Mouse (Mus musculus) testis, adult 2 months (tissue): ENCODE results near the gene Cx3cr1. TPM values are rescaled to one million over a fixed set of nuclear protein-coding genes. Genes with fewer than 3 reads are reported as not detected.

Source experiments
- H3K27ac ChIP-seq: fragments of 200-500 bp; 2 replicates; pipeline ENCODE4 v1.5.1; 2012; ENCODE audit warnings: low read depth, low read length; ENCODE audit not compliant: control insufficient read depth, insufficient read depth
- H3K27me3 ChIP-seq: fragments of 200-500 bp; 2 replicates; pipeline ENCODE4 v1.6.1; 2012; ENCODE audit warnings: mild to moderate bottlenecking, low read length, moderate library complexity; ENCODE audit not compliant: control insufficient read depth, insufficient read depth
- H3K36me3 ChIP-seq: fragments of 200-500 bp; 2 replicates; pipeline ENCODE4 v1.6.1; 2012; ENCODE audit warnings: mild to moderate bottlenecking, low read length; ENCODE audit not compliant: control insufficient read depth, insufficient read depth
- H3K4me1 ChIP-seq: fragments of 200-500 bp; 2 replicates; pipeline ENCODE4 v1.6.1; 2012; ENCODE audit warnings: low read length; ENCODE audit not compliant: control insufficient read depth, insufficient read depth
- H3K4me3 ChIP-seq: fragments of 200-500 bp; 2 replicates; pipeline ENCODE4 v1.5.1; 2012; ENCODE audit warnings: low read depth, mild to moderate bottlenecking, low read length, moderate library complexity, mixed read lengths; ENCODE audit not compliant: control insufficient read depth
- CTCF ChIP-seq: fragments of 200-500 bp; IDR thresholded peaks from 2 replicates; pipeline ENCODE4 v1.5.1; 2012; ENCODE audit warnings: low read depth, mild to moderate bottlenecking, inconsistent platforms, low read length, moderate library complexity; ENCODE audit not compliant: control insufficient read depth, insufficient read depth, insufficient replicate concordance
- POLR2A ChIP-seq: fragments of 200-500 bp; IDR thresholded peaks from 2 replicates; pipeline ENCODE4 v1.6.1; 2012; ENCODE audit warnings: low read depth, mild to moderate bottlenecking, inconsistent platforms, low read length, moderate library complexity; ENCODE audit not compliant: control insufficient read depth
- polyA plus RNA-seq: library from polyadenylated mRNA; depleted of rRNA; stranded (reverse); fragments of >200 nt; gene quantifications from 2 replicates; pipeline ENCODE4 v1.2.3, GENCODE M21; 2012

Cx3cr1 gene
- polyA plus RNA-seq, 1 experiment = 2.7 TPM

DNA sequence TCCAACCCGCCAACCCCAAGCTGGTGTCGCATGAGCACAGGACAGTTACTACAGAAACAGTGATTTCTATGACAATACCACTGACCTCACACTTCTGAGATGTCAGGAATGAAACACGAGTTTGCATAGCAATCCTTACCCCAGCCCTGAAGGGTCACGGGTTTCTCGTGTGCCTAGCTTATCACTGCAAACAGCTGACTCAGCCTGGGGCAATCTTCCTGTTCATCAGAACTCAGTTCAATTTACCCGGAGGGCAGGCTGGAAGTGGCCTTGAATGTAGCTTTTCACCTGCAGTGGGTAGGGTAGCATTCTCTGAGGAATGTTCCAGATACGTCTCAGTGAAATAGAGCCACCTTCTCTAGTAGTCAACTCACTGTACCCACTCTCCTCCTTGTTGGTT lies 75.5 kb downstream of the Cx3cr1 start:
- Histone ChIP-seq H3K36me3 (no peaks in the 10 kb centered on the region), H3K27ac (no peak overlapping the region), H3K4me1 (no peaks in the 10 kb centered on the region), H3K4me3 (no peak overlapping the region), H3K27me3 (no peaks in the 10 kb centered on the region)
- TF ChIP-seq CTCF (no peak), POLR2A (no peak)

DNA sequence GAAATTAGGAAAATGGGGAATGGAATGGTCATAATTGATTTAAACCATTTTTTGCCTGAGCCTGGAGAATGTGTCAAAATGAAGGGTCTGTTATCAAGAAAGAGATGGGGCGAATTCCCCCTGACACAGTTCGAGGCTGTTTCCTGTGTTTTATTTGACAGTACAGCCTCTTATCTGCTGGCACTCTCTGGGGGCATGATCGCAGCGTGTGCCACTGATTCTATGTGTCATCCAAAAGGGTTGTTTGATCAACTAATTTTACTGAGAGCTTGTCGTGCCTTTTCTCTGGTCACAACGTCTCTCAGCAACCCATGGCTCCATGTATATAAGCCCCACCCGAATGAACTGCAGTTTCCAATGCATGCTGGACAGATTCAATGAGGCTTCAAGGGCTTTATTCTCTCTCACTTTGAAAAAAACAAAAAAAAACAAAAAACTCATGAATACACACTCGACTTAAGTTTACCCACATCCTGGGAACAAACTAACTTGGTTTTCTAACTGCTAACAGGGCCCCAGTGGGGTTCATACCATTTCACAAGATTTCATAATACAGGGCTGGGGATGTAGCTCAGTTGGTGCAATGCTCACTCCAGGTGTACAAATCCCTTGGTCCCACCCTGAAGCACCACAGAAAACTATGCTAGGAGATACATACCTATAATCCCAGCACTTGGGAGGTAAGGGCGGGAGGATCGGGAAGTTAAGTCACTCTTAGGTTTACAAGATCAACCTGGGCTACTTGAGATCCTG lies 76.4 kb downstream of the Cx3cr1 start:
- Histone ChIP-seq H3K27ac (no peak overlapping the region), H3K4me3 (no peak overlapping the region), H3K36me3 (no peaks in the 10 kb centered on the region), H3K4me1 (no peaks in the 10 kb centered on the region), H3K27me3 (no peaks in the 10 kb centered on the region)
- TF ChIP-seq POLR2A (no peak), CTCF (no peak)

DNA sequence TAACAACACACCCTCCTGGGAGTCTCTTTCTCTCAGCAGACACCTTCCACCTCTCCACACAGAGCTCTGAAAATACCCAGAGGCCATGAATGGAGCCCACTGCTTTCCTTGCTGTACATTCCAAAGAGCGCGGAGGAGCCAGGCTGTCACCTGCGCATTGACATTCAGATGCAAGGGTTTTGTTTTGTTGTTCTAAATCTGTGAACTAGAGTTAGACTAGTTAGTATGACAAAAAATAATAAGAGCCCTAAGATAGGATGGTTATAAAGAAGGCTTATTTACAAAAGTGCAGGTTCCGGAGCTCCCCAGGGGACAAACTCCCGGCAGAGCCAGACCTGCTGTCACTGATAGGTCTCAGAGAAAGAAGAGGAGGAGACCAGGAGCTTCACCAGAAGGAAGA lies 78.4 kb downstream of the Cx3cr1 start:
- no peaks in the 10 kb centered on the region for H3K27me3 ChIP-seq
- no peaks in the 10 kb centered on the region for H3K4me1 ChIP-seq
- H3K4me3 ChIP-seq = no peak overlapping the region
- no peaks in the 10 kb centered on the region for H3K36me3 ChIP-seq
- H3K27ac ChIP-seq = no peak overlapping the region
- TF ChIP-seq CTCF = no peak
- TF ChIP-seq POLR2A = no peak

DNA sequence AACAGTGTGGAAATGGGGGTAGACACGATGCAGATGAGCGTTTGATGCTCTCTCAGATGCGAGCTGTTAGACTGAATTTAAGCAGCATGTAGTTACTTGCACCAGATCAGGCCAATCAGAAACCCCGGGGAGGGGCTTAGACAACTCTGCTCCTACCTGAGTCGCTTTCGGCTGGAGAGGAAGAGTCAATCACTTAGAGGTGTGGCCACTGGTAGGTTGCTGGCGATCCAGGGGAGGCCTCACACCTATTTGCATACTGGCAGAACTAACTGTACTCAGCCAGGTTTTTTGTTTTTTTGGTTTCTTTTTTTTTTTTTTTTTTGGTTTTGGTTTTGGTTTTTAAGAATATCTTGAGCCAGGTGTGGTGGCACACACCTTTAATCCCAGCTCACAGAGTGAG lies 81.4 kb downstream of the Cx3cr1 start:
- TF ChIP-seq CTCF (no peak), POLR2A (no peak)
- Histone ChIP-seq H3K4me3 (no peak overlapping the region), H3K27ac (no peak overlapping the region)

GRCm38 (mm10) chr9:119985881-119986574 lies 83.7 kb downstream of the Cx3cr1 start:
- no peak overlapping the region; the same call in 1 of the 2 replicates for H3K4me3 ChIP-seq
- TF ChIP-seq POLR2A (no peak), CTCF (no peak)
- H3K4me1 ChIP-seq = peaks cover 29% of the 10 kb centered on the region
- no peak overlapping the region for H3K27ac ChIP-seq
- peaks cover 2% of the 10 kb centered on the region; the same call in 1 of the 2 replicates for H3K27me3 ChIP-seq
- H3K36me3 ChIP-seq = no peaks in the 10 kb centered on the region

More for the DNA sequence above, 81.4 kb downstream of the Cx3cr1 start:
- Histone ChIP-seq H3K36me3 (no peaks in the 10 kb centered on the region), H3K4me1 (peaks cover 10% of the 10 kb centered on the region), H3K27me3 (no peaks in the 10 kb centered on the region)

DNA sequence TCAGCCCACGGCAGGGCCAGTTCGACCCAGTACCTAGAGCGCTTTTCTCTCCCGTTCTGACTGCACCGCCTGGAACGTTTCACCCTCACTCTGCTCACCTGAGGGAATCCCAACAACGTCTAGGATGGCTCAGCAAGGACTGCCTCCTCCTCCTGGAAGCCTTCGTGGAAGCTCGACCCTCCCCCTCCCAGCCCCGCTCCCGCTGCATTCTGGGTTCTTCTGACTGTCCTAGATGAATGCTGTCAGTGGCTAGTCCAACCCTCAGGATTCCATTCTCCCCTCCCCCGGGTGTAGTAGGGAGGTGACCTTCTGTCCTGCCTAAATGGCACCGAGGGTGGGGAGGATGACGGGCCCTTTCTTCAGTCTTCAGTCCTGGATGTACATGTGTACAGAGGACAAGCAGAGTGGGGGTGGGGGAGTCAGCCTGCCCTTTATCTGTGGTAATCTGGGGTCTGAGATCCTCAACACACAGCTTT lies 85.1 kb downstream of the Cx3cr1 start, which contains the start of gene Csrnp1:
Gene Csrnp1, minus strand, starts transcription at position 123 of the 476 bp plus-strand sequence.
- Histone ChIP-seq H3K4me1 (peaks cover 34% of the 10 kb centered on the region), H3K27me3 (peaks cover 2% of the 10 kb centered on the region; the same call in 1 of the 2 replicates), H3K27ac (peak within 1 kb of the TSS; percentile 76), H3K4me3 (peak within 1 kb of the TSS; percentile 90), H3K36me3 (no peaks in the 10 kb centered on the region)
- TF ChIP-seq POLR2A = no peak; the same call in 1 of the 2 replicates
- TF ChIP-seq CTCF = no peak
